Mouse (Mus musculus) limb, embryonic 14.5 days (tissue): ENCODE results near the gene Ank3. TPM values are rescaled to one million over a fixed set of nuclear protein-coding genes. Genes with fewer than 3 reads are reported as not detected.

ENCODE experiments used
- ATAC-seq: fragments of 200-750 bp; cut with Nextera tagmentation; 2 replicates; pipeline ENCODE4 v1.8.0; 2017; ENCODE audit warnings: low read depth, moderate number of reproducible peaks, moderate TSS enrichment; ENCODE audit not compliant: low FRiP score
- DNase-seq: peaks from one replicate; pipeline ENCODE4 v3.0.0-alpha.2; 2015; ENCODE audit warnings: low spot score
- H3K27ac ChIP-seq: fragments of 300-500 bp; sonication (generic); replicated peaks from 2 replicates; pipeline ENCODE4 v1.5.1; 2014; ENCODE audit warnings: low read depth, mild to moderate bottlenecking, low read length, moderate library complexity, mixed read lengths
- H3K27me3 ChIP-seq: fragments of 300-500 bp; sonication (generic); 2 replicates; pipeline ENCODE4 v1.6.1; 2014; ENCODE audit warnings: low read length, mixed read lengths; ENCODE audit not compliant: control insufficient read depth, insufficient read depth
- H3K36me3 ChIP-seq: fragments of 300-500 bp; sonication (generic); 2 replicates; pipeline ENCODE4 v1.6.1; 2014; ENCODE audit warnings: mild to moderate bottlenecking, low read length, moderate library complexity, mixed read lengths; ENCODE audit not compliant: control insufficient read depth, insufficient read depth
- H3K4me1 ChIP-seq: fragments of 300-500 bp; sonication (generic); 2 replicates; pipeline ENCODE4 v1.6.1; 2014; ENCODE audit warnings: antibody characterized with exemption, low read length, mixed read lengths; ENCODE audit not compliant: control insufficient read depth, insufficient read depth
- H3K4me2 ChIP-seq: fragments of 300-500 bp; sonication (generic); replicated peaks from 2 replicates; pipeline ENCODE4 v1.6.1; 2014; ENCODE audit warnings: low read depth, mild to moderate bottlenecking, low read length, moderate library complexity; ENCODE audit not compliant: severe bottlenecking
- H3K4me3 ChIP-seq: fragments of 300-500 bp; sonication (generic); replicated peaks from 2 replicates; pipeline ENCODE4 v1.5.1; 2014; ENCODE audit warnings: low read length
- H3K9ac ChIP-seq: fragments of 300-500 bp; sonication (generic); 2 replicates; pipeline ENCODE4 v1.6.1; 2014; ENCODE audit warnings: mild to moderate bottlenecking, low read depth, low read length, moderate library complexity; ENCODE audit not compliant: severe bottlenecking
- H3K9me3 ChIP-seq: fragments of 300-500 bp; sonication (generic); 2 replicates; pipeline ENCODE4 v1.6.1; 2016; ENCODE audit warnings: low read length; ENCODE audit not compliant: control insufficient read depth
- POLR2A ChIP-seq: fragments of 200-500 bp; IDR thresholded peaks from 2 replicates; pipeline ENCODE4 v1.8.0; 2012; ENCODE audit warnings: inconsistent platforms, mild to moderate bottlenecking, moderate library complexity, borderline replicate concordance; ENCODE audit not compliant: insufficient read depth, insufficient read length; ENCODE audit errors: extremely low read depth
- WGBS: fragments of 180-500 bp; shearing (Covaris S2); extraction: QIAGEN DNeasy Blood & Tissue Kit; methylation state at CpG from one replicate; pipeline ENCODE4 v1.1.7; 2014; 5-methylcytosine and 5-hydroxymethylcytosine counted together
- polyA plus RNA-seq, 2 experiments: library from polyadenylated mRNA; depleted of rRNA in 1 of 2; stranded (reverse) in 1 of 2; unstranded in 1 of 2; fragments of >200 nt; fragmentation: Nextera tagmentation in 1 of 2; extraction: Ambion mirVana in 1 of 2; gene quantifications; 2 replicates each; pipeline versions ENCODE4 v1.2.1 to v1.2.3; 2012 to 2014

The Ank3 gene
- polyA plus RNA-seq, 2 experiments = 14.8 to 25.2 TPM

DNA sequence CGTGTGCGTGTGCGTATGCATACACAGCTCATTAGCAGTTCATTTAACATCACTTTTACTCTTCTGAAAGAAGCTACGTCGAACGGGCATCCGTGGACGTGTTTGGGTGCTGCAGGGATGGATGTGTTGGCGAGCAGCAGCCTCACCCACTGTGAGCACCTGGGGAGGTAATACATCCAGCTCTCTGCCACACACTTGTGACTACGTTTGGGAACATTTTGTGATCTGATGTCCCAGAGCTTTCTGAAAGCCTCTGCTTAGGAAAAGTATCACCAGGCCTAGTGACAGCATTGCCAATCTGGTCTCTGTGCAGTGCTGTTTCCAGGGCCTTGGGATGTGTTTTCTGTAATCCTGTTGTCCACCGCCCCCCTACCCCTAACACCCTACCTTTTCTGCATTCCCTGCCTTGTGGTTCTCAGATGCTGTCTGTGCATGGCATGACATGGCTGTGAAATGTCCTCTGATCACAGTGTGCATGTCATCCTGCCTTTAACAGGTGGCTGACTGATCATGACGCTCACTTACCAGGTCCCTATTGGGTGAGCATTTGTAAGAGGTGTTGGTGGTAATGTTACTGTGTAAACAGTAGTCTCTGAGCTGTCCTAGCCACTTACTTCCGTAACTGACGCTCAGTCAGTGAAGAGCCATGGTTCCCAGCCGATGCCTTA is 178.6 kb downstream of the Ank3 start:
- TF ChIP-seq POLR2A = no peak
- Histone ChIP-seq H3K27me3 (peaks cover 10% of the 10 kb centered on the region), H3K4me2 (no peak overlapping the region), H3K9ac (no peak overlapping the region), H3K9me3 (no peaks in the 10 kb centered on the region), H3K27ac (no peak overlapping the region), H3K36me3 (no peaks in the 10 kb centered on the region), H3K4me3 (no peak overlapping the region), H3K4me1 (peaks cover 21% of the 10 kb centered on the region; the same call in 1 of the 2 replicates)
- ATAC-seq (no peak), DNase-seq (no peak)
- WGBS = 76% methylated on average over 15 of the region's 15 CpGs

DNA sequence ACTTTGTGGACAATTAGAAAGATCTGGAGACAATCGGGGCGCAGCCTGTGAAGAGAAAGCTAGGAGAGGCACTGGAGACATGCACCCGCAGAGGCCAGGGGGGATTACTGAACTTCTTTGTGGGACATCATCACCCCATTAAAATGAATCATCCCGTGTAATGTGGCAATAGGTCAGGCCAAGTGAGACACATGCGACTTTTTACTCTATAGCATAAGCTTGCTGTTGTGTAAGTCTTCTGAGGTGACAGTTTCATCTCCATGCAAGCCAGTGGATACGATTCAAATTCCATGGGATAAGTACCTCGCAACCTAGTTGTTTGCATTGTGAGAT is 179.1 kb downstream of the Ank3 start:
- 76% methylated on average over 7 of the region's 7 CpGs for WGBS
- no peaks in the 10 kb centered on the region for H3K9me3 ChIP-seq
- peaks cover 6% of the 10 kb centered on the region for H3K27me3 ChIP-seq
- no peak for TF ChIP-seq POLR2A
- no peaks in the 10 kb centered on the region for H3K36me3 ChIP-seq
- no peak overlapping the region for H3K9ac ChIP-seq
- H3K4me1 ChIP-seq = peaks cover 17% of the 10 kb centered on the region; the same call in 1 of the 2 replicates
- no peak overlapping the region for H3K4me3 ChIP-seq
- no peak overlapping the region for H3K27ac ChIP-seq
- DNase-seq (no peak), ATAC-seq (no peak)
- H3K4me2 ChIP-seq = no peak overlapping the region

DNA sequence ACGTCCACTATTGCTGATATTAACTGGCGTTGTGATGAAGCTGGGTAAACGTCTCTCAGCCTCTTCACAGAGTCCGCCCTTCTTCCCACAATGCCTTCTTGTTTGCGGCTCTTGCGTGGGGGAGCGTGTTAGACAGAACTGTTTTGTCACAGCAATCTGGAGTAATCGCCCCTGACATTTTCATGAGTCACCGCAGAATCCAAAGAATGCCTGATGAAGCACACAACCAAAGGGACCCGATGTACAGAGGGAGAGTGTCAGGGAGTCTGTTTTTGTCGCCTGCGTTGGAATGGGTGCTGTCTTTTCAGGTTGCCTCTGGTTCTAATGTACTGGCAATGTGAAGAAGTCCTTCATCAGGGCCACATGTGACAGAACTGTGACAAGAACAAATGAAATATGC is 181.0 kb downstream of the Ank3 start:
- no peak overlapping the region for H3K27ac ChIP-seq
- no peak for ATAC-seq

DNA sequence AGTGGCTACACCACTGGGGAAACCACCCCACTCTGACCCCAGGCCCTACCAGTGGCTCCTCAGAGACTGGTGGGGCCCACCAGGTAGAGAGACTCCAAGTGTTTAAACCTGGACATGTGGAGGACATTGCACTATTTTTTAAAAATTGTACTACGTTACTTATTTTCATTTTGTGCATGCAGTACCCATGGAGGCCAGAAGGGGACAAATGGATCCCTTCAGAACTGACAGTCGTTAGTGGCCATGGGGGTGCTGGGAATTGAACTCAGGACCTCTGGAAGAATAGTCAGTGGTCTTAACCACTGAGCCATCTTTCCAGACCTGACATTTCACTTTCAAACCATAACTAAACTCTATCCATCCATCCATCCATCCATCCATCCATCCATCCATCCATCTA is 183.0 kb downstream of the Ank3 start:
- DNase-seq = no peak
- ATAC-seq = no peak
- H3K9me3 ChIP-seq = no peaks in the 10 kb centered on the region
- H3K27me3 ChIP-seq = no peaks in the 10 kb centered on the region
- no peak overlapping the region for H3K4me3 ChIP-seq
- no peak overlapping the region for H3K4me2 ChIP-seq
- peaks cover 19% of the 10 kb centered on the region for H3K4me1 ChIP-seq
- H3K9ac ChIP-seq = no peak overlapping the region
- 96% methylated on average over 2 of the region's 2 CpGs for WGBS
- no peak for TF ChIP-seq POLR2A
- H3K27ac ChIP-seq = no peak overlapping the region
- H3K36me3 ChIP-seq = no peaks in the 10 kb centered on the region

More for the DNA sequence above, 181.0 kb downstream of the Ank3 start:
- no peak for TF ChIP-seq POLR2A
- Histone ChIP-seq H3K9ac (no peak overlapping the region), H3K4me2 (no peak overlapping the region), H3K9me3 (no peaks in the 10 kb centered on the region), H3K36me3 (no peaks in the 10 kb centered on the region), H3K4me1 (peaks cover 15% of the 10 kb centered on the region), H3K27me3 (no peaks in the 10 kb centered on the region), H3K4me3 (no peak overlapping the region)
- 71% methylated on average over 12 of the region's 12 CpGs for whole genome bisulfite sequencing
- no peak for DNase-seq

DNA sequence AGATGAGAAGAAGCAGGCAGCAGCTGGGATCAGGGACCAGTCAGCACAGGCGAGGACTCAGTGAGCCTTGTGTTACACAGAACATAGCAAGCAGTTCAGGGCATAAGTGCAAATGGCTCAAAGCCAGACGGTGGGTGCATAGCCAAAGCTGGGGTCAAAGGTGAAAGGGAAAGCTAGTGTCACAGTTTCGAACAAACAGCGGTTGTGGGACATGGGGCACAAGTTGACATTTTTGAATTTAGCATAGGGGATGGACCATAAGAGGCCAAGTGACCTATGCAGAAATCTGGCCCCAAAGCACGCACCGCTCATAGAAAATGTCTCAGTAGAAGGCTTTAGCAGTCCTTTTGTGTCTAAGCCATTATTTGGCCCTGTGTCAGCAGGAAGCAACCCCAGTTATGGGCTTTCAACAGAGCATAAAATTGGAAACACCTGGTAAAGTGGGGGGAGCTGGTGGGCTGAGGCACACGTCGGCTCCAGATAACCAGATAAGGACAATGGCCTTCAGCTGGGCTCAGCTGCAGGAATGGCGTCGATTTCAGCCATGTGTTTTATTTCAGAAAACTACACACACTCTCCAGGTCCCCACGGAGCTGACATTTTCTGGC is 185.4 kb downstream of the Ank3 start:
- no peak for TF ChIP-seq POLR2A
- no peak overlapping the region for H3K27ac ChIP-seq
- ATAC-seq (peak; percentile 88), DNase-seq (peak; percentile 87)
- 15% methylated on average over 11 of the region's 11 CpGs for WGBS
- H3K4me2 ChIP-seq = no peak overlapping the region
- H3K4me3 ChIP-seq = no peak overlapping the region
- H3K36me3 ChIP-seq = no peaks in the 10 kb centered on the region
- H3K9me3 ChIP-seq = no peaks in the 10 kb centered on the region
- H3K9ac ChIP-seq = no peak overlapping the region
- H3K4me1 ChIP-seq = peaks cover 13% of the 10 kb centered on the region
- no peaks in the 10 kb centered on the region for H3K27me3 ChIP-seq

DNA sequence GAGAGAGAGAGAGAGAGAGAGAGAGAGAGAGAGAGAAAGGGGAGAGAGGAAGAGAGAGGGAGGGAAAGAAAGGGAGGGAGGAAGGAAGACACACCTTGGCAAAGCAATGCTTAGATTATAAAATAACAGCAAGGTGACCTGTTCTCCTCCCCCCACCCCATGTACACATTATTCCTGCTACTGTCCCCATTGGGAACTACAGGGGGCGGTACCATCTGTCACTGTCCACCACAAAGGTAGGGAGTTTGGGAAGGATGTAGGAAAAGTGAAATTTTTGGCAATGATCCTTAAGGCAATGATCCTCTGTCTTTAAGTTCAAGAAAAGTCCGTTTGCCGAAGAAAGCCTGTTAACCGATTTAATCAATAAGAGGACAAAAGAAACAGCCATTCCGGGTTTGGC is 186.0 kb downstream of the Ank3 start:
- H3K9ac ChIP-seq = no peak overlapping the region
- TF ChIP-seq POLR2A = no peak
- DNase-seq (no peak), ATAC-seq (no peak)
- H3K27me3 ChIP-seq = no peaks in the 10 kb centered on the region
- H3K9me3 ChIP-seq = no peaks in the 10 kb centered on the region
- no peak overlapping the region for H3K4me2 ChIP-seq
- no peaks in the 10 kb centered on the region for H3K36me3 ChIP-seq
- no peak overlapping the region for H3K4me3 ChIP-seq
- peaks cover 13% of the 10 kb centered on the region for H3K4me1 ChIP-seq
- 85% methylated on average over 5 of the region's 5 CpGs for WGBS
- H3K27ac ChIP-seq = no peak overlapping the region
